Mouse (Mus musculus): ENCODE measurements around the gene Cdk5rap1.
"Not testable (repeated sequence)": the region's sequence is repeated elsewhere in the genome, so short reads cannot be mapped to it uniquely, and the experiment has no call there.

- TF ChIP-seq POLR2A (IDR thresholded peaks at IDR 0.05; ENCODE audit: borderline replicate concordance, extremely low read depth, insufficient read depth, insufficient read length, poor library complexity, severe bottlenecking); CTCF (IDR thresholded peaks at IDR 0.05; ENCODE audit: borderline replicate concordance, extremely low read depth, insufficient read depth, insufficient read length): not testable (repeated sequence)
These were observed 80.9 kb downstream of the Cdk5rap1 start for GRCm38 (mm10) chr2:154291866-154292265.

Measured in brain, embryonic 14.5 days (tissue).